Mouse (Mus musculus) lung, postnatal 36 days (tissue): Measurements from ENCODE around the gene Ppt2.

Experiments used
- DNase-seq: peaks from one replicate; pipeline ENCODE4 v3.0.0; 2022; ENCODE audit warnings: mixed read lengths

The Ppt2 gene

DNA sequence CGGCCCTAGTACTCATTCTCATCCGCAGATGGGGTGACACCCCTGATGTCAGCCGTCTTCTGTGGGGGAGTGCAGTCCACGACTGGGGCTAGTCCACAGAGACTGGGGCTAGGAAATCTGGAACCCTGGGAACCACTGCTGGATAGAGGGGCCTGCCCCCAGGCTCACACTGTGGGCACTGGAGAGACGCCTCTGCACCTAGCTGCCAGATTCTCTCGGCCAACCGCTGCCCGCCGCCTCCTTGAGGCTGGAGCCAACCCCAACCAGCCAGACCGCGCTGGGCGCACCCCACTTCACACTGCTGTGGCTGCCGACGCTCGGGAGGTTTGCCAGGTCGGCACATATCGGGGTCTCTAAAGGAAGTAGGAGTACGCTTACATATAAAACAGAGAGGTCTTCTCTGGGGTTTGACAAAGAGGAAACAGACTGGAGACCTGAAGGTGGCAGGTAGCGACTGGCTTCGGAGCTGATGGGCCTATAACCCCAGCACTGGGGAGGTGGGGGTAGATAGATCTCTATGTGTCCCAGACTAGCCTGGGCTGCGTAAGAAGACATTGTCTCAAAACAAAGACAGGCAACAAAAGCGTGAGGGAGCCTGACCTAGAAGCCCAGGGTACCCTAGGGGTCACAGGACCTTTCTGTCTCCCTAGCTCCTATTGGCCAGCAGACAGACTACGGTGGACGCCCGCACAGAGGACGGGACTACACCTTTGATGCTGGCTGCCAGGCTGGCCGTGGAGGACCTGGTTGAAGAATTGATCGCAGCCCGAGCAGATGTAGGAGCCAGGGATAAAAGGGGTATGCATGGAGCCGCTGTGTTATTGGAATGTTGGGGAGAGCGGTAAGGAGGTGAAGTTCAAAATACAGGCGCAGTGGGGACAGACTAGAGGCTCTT, 42.2 kb downstream of the Ppt2 start:
- no peak for DNase-seq

GRCm38 (mm10) chr17:34585121-34585520, 43.2 kb downstream of the Ppt2 start:
- no peak for DNase-seq

DNA sequence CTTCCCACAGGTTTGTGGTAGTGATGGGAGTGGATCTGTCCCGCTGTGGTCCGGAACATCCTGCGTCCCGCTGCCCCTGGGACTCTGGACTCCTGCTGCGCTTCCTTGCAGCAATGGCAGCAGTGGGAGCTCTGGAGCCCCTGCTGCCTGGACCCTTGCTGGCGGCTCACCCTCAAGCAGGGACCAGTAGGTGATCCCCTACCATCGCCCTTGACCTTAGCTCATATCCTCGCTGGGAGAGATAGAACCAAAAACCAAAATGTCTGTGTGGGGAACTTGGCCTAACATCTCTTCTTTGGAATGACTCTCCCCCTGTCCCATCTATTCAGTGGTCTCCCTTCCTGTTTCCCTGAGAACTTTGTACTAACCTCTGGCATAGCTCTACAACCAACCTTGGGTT, 44.5 kb downstream of the Ppt2 start:
- DNase-seq, result no peak

DNA sequence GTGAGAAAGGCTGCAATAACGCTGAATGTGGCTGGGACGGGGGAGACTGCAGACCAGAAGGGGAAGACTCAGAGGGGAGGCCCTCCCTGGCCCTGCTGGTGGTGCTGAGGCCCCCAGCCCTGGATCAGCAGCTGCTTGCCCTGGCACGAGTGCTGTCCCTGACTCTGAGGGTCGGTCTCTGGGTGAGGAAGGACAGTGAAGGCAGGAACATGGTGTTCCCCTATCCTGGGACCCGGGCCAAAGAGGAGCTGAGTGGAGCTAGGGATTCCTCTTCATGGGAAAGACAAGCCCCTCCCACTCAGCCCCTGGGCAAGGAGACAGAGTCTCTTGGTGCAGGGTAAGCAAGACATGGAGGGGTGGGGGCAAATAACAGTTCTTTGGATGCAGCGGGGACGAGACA, 44.9 kb downstream of the Ppt2 start:
- no peak for DNase-seq

- no peak for DNase-seq
These were observed 45.8 kb downstream of the Ppt2 start for GRCm38 (mm10) chr17:34582528-34582927.

DNA sequence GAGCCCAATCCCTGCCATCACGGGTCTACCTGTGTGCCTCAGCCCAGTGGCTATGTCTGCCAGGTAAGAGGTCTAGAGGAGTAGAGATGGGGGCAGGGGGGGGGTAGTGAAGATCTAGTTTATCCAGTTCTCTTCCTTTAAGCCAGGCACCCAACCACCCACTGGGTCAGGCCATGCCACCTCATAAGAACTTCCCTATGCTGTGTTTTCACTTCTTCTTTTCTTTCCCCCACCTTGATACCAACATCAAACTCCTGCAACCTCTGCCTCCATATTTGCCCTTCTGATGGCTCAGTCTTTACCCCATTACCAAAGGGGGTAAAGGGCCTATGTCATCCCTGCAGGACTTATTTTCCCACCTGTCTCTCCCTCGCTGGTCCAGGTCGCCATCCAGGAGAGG, 50.2 kb downstream of the Ppt2 start:
- DNase-seq, result no peak

DNA sequence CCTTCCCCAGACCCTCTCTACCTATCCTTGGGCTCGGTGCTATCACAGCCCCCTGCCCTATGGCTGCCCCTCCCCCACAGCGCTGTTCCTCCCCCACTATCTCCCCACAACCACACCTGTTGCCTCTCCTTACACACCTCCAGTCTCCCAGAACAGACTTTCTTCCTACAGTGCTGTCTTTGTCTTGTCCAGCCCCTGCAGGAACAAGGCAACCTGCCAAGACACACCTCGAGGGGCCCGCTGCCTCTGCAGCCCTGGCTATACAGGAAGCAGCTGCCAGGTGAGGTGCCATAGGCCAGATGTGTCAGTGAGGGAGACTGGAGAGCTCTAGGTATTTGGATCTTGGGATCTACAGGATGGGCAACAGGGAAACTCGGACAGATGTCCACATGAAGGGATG, 51.7 kb downstream of the Ppt2 start:
- no peak for DNase-seq

GRCm38 (mm10) chr17:34572361-34572760, 55.9 kb downstream of the Ppt2 start:
- DNase-seq, result no peak

DNA sequence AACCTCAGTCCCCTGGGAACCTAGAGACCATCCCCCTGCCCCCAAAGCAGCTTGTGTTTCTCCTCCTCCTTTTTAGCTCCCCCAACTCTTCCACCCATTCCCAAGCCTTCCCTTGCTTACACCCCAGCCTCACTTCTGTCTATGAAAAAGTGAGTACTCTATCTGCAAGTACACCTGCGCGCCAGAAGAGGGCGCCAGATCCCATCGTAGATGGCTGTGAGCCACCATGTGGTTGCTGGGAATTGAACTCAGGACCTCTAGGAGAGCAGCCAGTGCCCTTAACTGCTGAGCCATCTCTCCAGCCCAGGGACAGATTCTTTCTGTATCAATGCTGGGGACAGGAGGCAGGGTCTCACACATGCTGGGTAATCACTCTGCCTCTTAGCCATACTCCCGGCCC, 56.4 kb downstream of the Ppt2 start:
- no peak for DNase-seq

DNA sequence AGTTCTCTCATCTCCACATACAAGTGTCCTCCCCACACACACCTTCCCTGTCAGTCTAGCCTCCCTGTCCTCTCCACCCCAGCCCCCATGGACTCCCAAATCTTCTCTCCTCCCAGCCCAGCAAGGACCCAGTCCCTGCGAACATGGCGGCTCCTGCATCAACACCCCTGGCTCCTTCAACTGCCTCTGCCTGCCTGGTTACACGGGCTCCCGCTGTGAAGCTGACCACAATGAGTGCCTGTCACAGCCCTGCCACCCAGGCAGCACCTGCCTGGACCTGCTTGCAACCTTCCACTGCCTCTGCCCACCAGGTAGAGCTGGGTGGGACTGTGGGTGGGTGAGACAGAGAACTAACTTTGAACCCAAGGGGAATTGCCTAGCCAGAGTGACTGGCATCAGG, 58.4 kb downstream of the Ppt2 start:
- no peak for DNase-seq

DNA sequence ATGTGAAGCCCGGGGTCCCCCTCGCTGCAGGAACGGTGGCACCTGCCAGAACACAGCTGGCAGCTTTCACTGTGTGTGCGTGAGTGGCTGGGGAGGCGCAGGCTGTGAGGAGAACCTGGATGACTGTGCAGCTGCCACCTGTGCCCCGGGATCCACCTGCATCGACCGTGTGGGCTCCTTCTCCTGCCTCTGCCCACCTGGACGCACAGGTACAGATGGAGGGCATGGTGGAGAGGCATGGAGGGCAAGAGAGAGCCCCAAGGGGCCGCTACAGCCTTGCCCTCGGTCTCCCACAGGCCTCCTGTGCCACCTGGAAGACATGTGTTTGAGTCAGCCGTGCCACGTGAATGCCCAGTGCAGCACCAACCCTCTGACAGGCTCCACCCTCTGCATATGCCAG, 59.9 kb downstream of the Ppt2 start:
- DNase-seq, result no peak

- no peak for DNase-seq
These were observed 61.0 kb downstream of the Ppt2 start for GRCm38 (mm10) chr17:34567311-34567710.
